Mouse (Mus musculus): ENCODE measurements around the gene Ifng.
A peak's percentile ranks its signal among the peaks of the same experiment; 100 is the strongest.
"Not testable (repeated sequence)": the region's sequence is repeated elsewhere in the genome, so short reads cannot be mapped to it uniquely, and the experiment has no call there.

Gene Ifng

GRCm38 (mm10) chr10:118440742-118441240, at the start of gene Ifng:
Gene Ifng (plus strand): TSS chr10:118441046.
- no peak for DNase-seq (ENCODE audit: low read depth, low spot score)

GRCm38 (mm10) chr10:118399917-118400316, 40.9 kb upstream of the Ifng start:
- DNase-seq (ENCODE audit: low read depth, low spot score) = no peak

GRCm38 (mm10) chr10:118406463-118407221, 34.2 kb upstream of the Ifng start:
- no peak for DNase-seq (ENCODE audit: low read depth, low spot score)

- peak; percentile 25 for DNase-seq (ENCODE audit: low read depth, low spot score)
Measured at GRCm38 (mm10) chr10:118411377-118411776, 29.5 kb upstream of the Ifng start.

- no peak for DNase-seq (ENCODE audit: low read depth, low spot score)
Measured at GRCm38 (mm10) chr10:118412774-118413173, 28.1 kb upstream of the Ifng start.

GRCm38 (mm10) chr10:118419000-118419425, 21.8 kb upstream of the Ifng start:
- peak; percentile 10 for DNase-seq (ENCODE audit: low read depth, low spot score)

- no peak for DNase-seq (ENCODE audit: low read depth, low spot score)
Measured at GRCm38 (mm10) chr10:118420896-118421295, 19.9 kb upstream of the Ifng start.

- DNase-seq (ENCODE audit: low read depth, low spot score) = no peak
Measured at GRCm38 (mm10) chr10:118435501-118435900, 5.3 kb upstream of the Ifng start.

- no peak for DNase-seq (ENCODE audit: low read depth, low spot score)
Measured at GRCm38 (mm10) chr10:118441898-118442297, 1.1 kb downstream of the Ifng start.

- DNase-seq (ENCODE audit: low read depth, low spot score) = no peak
Measured at GRCm38 (mm10) chr10:118442999-118443398, 2.2 kb downstream of the Ifng start.

GRCm38 (mm10) chr10:118445021-118445420, 4.2 kb downstream of the Ifng start:
- no peak for DNase-seq (ENCODE audit: low read depth, low spot score)

- no peak for DNase-seq (ENCODE audit: low read depth, low spot score)
Measured at GRCm38 (mm10) chr10:118445502-118445901, 4.7 kb downstream of the Ifng start.

- DNase-seq (ENCODE audit: low read depth, low spot score) = no peak
Measured at GRCm38 (mm10) chr10:118445978-118446377, 5.1 kb downstream of the Ifng start.

- DNase-seq (ENCODE audit: low read depth, low spot score) = no peak
Measured at GRCm38 (mm10) chr10:118451747-118452146, 10.9 kb downstream of the Ifng start.

GRCm38 (mm10) chr10:118458729-118459128, 17.9 kb downstream of the Ifng start:
- DNase-seq (ENCODE audit: low read depth, low spot score) = no peak

- DNase-seq (ENCODE audit: low read depth, low spot score) = peak; percentile 95
Measured at GRCm38 (mm10) chr10:118461126-118461767, 20.4 kb downstream of the Ifng start.

GRCm38 (mm10) chr10:118466481-118466880, 25.6 kb downstream of the Ifng start:
- DNase-seq (ENCODE audit: low read depth, low spot score) = no peak

- DNase-seq (ENCODE audit: low read depth, low spot score) = no peak
Measured at GRCm38 (mm10) chr10:118469047-118469446, 28.2 kb downstream of the Ifng start.

- DNase-seq (ENCODE audit: low read depth, low spot score) = no peak
Measured at GRCm38 (mm10) chr10:118470296-118470957, 29.6 kb downstream of the Ifng start.

GRCm38 (mm10) chr10:118472846-118473245, 32.0 kb downstream of the Ifng start:
- not testable (repeated sequence) for DNase-seq (ENCODE audit: low read depth, low spot score)

GRCm38 (mm10) chr10:118476696-118477095, 35.9 kb downstream of the Ifng start:
- DNase-seq (ENCODE audit: low read depth, low spot score) = no peak

GRCm38 (mm10) chr10:118477297-118477696, 36.5 kb downstream of the Ifng start:
- no peak for DNase-seq (ENCODE audit: low read depth, low spot score)

All from ES-CJ7 (cell line).